Mouse (Mus musculus) lung, postnatal 25 days (tissue): ENCODE results near the gene Satl1.

Source experiments
- DNase-seq: peaks from one replicate; pipeline ENCODE4 v3.0.0; 2022; ENCODE audit warnings: low spot score

Satl1 gene

DNA sequence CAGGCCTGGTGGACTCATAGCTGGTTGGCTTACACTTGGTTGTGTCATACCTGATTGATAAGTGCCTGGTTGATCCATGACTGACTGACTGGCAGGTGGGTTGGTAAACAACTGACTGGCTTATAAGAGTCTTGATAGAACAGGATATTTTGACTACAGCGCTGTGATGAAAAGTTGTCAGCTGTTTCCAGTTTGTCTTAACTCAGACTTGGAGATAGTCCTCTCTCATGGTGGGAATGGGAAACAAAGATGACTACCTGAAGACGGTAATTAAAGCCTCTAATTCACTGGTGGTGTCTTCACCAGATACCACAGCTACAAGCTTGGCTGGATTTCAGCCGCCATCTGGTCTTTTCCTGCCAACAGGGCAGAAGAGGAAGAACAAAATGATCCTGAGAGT is at the start of gene Satl1:
Gene Satl1, minus strand, starts transcription at position 101 of the 400 bp plus-strand sequence.
- no peak for DNase-seq

- DNase-seq: no peak
These were observed 31.5 kb upstream of the Satl1 start for GRCm38 (mm10) chrX:112438064-112438463.

GRCm38 (mm10) chrX:112437580-112437979 is 31.0 kb upstream of the Satl1 start:
- DNase-seq: no peak

DNA sequence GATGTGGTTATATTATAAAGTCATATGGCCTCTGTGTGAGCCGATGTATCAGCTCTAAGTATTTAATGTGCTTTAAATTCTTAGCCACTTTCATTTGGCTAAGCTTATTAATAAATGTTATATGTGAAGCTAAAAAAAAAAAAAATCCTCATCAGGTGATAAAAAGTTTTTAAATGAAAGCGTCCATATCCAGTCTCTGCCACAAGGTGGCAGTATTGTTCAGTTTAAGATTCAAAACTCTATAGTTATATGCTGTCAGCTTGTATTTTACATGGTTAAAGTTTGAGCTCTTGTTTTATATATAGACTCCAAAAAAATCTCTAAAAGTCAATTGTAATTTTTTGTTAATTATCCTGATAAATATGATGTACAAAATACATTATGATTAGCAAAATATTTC is 16.4 kb upstream of the Satl1 start:
- DNase-seq: peak; percentile 10

DNA sequence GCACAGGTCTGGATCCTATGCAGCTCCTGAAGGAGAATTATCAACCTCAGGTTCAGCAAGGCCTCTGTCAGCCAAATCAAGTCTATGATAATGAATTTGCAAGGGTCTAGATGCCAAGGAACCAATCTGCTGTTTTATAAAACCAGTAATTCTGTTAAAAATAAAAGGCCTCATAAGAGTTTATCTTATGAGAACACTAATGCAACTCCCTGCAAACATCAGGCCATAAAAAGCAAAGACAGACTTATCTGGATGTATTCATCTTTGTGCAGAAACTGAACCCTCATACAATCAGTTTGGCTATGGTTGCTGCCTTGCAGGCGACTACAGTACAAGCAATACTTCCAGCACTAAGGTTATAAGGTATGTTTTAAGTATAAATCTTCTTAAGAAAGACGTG is 5.7 kb upstream of the Satl1 start:
- no peak for DNase-seq

- DNase-seq: peak; percentile 3
These were observed 35.8 kb downstream of the Satl1 start for GRCm38 (mm10) chrX:112370577-112371410.

DNA sequence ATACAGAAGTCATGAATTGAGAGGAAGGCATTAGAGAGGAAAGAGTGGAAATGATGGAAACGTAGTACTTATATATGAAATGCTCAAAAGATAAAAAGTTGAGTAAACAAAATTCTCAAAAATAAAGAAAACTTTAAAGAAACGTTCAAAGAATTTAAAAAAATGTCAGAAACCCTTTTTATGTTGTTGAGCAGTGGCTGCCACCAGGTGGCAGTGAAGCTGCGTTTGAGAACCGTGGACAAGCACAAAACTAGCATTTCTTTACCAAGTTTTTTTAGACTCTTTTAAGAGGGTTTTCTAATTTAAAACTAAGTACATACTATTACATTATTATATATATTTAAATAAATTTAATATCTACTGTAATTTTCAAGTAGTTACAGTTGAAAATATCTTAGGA is 38.2 kb downstream of the Satl1 start:
- DNase-seq: no peak

DNA sequence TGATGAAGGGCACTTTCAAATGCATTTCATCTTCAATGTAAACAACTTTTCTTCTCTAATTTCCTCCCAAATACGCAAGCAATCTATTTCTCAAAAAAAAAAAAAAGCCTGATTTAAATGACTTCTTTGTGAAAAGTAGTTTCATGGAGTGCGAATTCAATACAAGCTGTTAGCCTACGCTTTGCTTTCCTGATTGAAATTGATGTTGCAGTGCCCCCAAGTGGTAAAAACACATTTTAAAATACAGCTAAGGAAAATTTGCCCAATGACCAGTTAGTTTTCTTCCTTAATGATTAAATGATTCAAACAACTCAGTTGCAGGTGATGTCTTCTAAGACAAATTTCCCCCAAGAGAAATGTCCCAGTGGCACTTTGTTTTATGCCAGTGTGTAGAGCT is 58.2 kb downstream of the Satl1 start:
- peak; percentile 18 for DNase-seq

DNA sequence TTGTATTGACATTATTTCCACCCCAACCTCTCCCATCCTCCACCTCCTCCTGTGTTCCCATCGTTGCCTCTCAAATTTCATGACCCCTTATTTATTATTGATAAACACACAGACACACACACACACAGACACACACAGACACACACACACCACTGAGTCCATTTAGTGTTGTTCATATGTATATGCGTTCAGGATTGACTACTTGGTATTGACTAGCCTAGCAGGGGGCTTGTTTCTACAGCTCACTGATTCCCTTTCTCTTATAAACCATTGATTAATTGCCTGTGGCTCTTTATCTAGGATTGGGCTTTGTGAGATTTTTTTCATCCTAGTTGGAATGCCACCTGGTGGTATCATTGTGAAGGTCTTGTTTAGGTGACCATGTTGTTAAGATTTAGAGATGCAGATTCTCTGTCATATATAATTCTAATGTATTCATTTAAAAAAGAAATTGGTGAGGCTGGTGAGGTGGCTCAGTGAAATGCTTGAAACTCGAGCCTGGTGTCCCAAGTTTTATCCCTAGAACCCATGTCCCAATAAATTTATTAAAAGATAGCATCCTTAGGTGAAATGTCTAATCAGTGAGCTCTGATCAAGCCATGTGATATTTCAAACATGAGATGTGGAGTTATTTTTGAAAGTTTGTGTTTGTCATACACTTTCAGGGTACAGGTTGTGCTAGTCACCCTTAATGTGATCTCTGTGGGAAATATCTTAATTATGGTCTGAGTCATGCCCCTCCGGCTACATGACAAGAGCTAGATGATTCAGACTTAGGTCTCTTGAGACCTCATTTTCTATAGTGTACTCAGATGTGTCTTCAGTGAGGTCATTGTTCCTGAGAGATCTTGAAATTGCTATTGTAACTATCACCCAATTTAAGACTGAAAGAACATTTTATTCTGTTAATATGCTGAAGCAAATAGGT is 58.8 kb downstream of the Satl1 start:
- DNase-seq: no peak

DNA sequence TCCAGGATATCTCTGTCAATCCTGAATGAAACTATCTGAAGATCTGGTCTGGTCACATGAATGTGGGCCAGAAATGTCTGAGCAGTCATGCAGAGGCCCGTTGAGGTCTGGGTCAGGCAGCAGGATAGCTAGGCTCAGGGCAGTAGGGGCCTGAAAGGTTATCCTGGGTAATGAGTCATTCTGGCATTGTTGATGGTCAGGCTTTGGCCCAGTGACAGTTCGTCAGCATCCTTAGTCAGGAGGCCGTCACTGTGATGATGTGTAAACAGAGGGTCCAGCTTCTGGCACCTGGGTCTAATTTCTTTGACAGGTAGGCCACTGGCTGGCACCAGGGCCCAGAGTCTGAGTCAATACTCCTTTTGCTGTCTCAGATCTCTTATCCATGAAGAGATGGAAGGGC is 67.1 kb downstream of the Satl1 start:
- DNase-seq: no peak
